Mouse (Mus musculus) hindbrain, embryonic 16.5 days (tissue): Measurements from ENCODE around the gene 4930556J24Rik. TPM values are rescaled to one million over a fixed set of nuclear protein-coding genes. Genes with fewer than 3 reads are reported as not detected.
"Not testable (repeated sequence)": the region's sequence is repeated elsewhere in the genome, so short reads cannot be mapped to it uniquely, and the experiment has no call there.

Experiments used
- ATAC-seq: fragments of 200-750 bp; cut with Nextera tagmentation; 2 replicates; pipeline ENCODE4 v1.8.0; 2017; ENCODE audit warnings: moderate TSS enrichment, moderate library complexity
- H3K27ac ChIP-seq: fragments of 300-500 bp; sonication (generic); 2 replicates; pipeline ENCODE4 v1.5.1; 2014; ENCODE audit warnings: low read depth, mild to moderate bottlenecking, control low read depth, low read length, moderate library complexity
- H3K27me3 ChIP-seq: fragments of 300-500 bp; sonication (generic); replicated peaks from 2 replicates; pipeline ENCODE4 v1.6.1; 2014; ENCODE audit warnings: low read length; ENCODE audit not compliant: control insufficient read depth, insufficient read depth
- H3K36me3 ChIP-seq: fragments of 300-500 bp; sonication (generic); 2 replicates; pipeline ENCODE4 v1.6.1; 2014; ENCODE audit warnings: mild to moderate bottlenecking, low read length, moderate library complexity, mixed read lengths; ENCODE audit not compliant: control insufficient read depth, insufficient read depth
- H3K4me1 ChIP-seq: fragments of 300-500 bp; sonication (generic); 2 replicates; pipeline ENCODE4 v1.6.1; 2014; ENCODE audit warnings: low read depth, low read length; ENCODE audit not compliant: control insufficient read depth, insufficient read depth
- H3K4me2 ChIP-seq: fragments of 300-500 bp; sonication (generic); 2 replicates; pipeline ENCODE4 v1.6.1; 2014; ENCODE audit warnings: mild to moderate bottlenecking, low read length, control low read depth, moderate library complexity
- H3K4me3 ChIP-seq: fragments of 300-500 bp; sonication (generic); 2 replicates; pipeline ENCODE4 v1.5.1; 2014; ENCODE audit warnings: mild to moderate bottlenecking, low read length, control low read depth, moderate library complexity
- H3K9ac ChIP-seq: fragments of 300-500 bp; sonication (generic); 2 replicates; pipeline ENCODE4 v1.6.1; 2014; ENCODE audit warnings: low read depth, mild to moderate bottlenecking, control low read depth, low read length, moderate library complexity
- H3K9me3 ChIP-seq: fragments of 300-500 bp; sonication (generic); 2 replicates; pipeline ENCODE4 v1.6.1; 2014; ENCODE audit warnings: mild to moderate bottlenecking, low read length, moderate library complexity; ENCODE audit not compliant: control insufficient read depth
- WGBS: fragments of 180-500 bp; shearing (Covaris S2); extraction: QIAGEN DNeasy Blood & Tissue Kit; methylation state at CpG from one replicate; pipeline ENCODE4 v1.1.7; 2014; 5-methylcytosine and 5-hydroxymethylcytosine counted together
- polyA plus RNA-seq: library from polyadenylated mRNA; unstranded; fragments of >200 nt; fragmentation: Nextera tagmentation; extraction: Ambion mirVana; gene quantifications from 2 replicates; pipeline ENCODE4 v1.2.1, GENCODE M21; 2015

The 4930556J24Rik gene
- polyA plus RNA-seq, 1 experiment from 2014 or later, result not detected

DNA sequence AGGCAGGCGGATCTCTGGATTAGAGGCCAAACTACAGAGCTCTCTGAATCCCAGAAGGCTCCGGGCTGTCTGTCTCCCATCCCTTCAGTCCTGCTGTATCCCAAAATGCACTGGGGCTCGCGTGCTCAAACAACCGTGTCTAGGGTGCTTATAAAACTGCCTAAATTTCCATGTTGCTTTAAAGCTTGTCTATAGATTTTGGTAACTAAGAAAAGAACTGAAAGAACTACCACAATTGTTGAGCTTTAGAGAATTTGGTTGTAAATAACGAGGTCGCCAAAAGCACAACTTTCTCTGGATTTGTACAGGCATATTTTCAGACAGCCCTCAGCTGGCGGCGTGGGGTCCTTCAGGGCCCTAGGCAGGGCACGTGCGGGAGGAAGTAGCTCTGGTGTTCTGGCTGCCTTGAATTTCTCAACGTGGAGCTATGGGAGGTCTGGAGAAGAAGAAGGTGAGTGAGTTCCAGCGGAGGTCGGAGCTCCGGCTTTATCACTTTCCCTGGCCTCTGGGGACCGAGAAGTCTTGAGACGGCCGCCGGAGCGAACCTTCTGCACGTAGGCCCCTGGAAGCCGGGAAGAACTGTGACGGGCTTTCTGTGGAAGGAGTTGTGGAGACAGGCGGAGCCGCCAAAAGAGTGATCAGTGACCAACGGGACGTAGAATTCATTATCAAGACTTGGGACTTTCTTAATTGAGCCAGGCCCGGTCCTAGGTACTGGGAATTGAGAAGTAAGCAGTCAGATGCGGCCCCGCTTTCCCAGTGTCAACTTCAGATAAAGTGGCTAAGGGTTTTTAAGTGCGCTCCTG is 12.8 kb downstream of the 4930556J24Rik start, which contains the start of gene Pes1:
Pes1 (plus strand) TSS at position 366 of the 806 bp plus-strand sequence.
- Histone ChIP-seq H3K36me3 (peaks cover 3% of the 10 kb centered on the region), H3K9me3 (no peaks in the 10 kb centered on the region), H3K27ac (peak within 1 kb of the TSS; percentile 55), H3K4me2 (peak within 1 kb of the TSS; percentile 63), H3K9ac (peak within 1 kb of the TSS; percentile 83), H3K4me3 (peak within 1 kb of the TSS; percentile 83), H3K4me1 (peaks cover 19% of the 10 kb centered on the region), H3K27me3 (no peaks in the 10 kb centered on the region)
- under 1% methylated on average over 31 of the region's 31 CpGs for WGBS
- ATAC-seq, result peak; percentile 96

DNA sequence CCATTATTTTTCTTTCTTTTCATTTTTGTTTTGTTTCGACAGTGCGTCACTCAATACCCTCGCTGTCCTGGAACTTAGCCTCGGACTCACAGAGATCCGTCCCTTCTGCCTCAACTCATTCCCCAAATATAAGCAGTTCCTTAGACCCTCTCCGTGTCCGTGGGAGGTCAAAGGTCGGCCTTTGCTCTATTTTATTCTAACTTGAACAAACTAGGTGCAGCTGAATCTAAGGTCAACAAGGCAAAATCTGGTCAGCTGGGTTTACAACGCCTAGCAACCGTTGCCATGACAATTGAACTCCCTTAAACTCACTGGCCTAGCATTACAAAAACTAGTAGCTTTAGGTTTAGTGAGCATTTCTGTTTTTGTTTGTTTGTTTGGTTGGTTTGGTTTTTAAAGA is 13.4 kb downstream of the 4930556J24Rik start:
- ATAC-seq, result peak; percentile 40
- Histone ChIP-seq H3K4me3 (peak overlapping the region; percentile 83), H3K4me1 (peaks cover 19% of the 10 kb centered on the region), H3K27me3 (no peaks in the 10 kb centered on the region), H3K36me3 (peaks cover 2% of the 10 kb centered on the region), H3K9me3 (no peaks in the 10 kb centered on the region), H3K27ac (peak overlapping the region; percentile 36), H3K9ac (peak overlapping the region; percentile 83; the same call in 1 of the 2 replicates), H3K4me2 (peak overlapping the region; percentile 63)
- 74% methylated on average over 10 of the region's 10 CpGs for WGBS

DNA sequence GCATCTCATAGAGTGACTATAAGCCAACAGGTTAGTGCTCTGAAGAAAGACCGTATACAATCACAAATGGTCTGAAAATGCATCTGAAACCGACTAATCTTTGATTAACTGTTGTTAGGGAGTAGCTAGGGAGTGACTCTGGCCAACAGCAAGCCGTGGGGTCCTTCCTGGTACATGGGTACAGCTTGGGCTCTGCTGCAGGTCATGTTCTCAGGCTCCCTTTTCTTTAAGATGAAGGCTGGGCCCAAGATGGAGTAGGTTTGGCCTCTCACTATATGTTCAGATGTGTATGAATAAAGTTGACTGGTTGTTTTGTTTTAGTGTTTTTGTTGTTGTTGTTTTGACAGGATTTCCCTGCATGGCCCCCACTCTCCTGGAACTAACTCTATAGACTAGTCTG is 14.8 kb downstream of the 4930556J24Rik start:
- no peaks in the 10 kb centered on the region for H3K9me3 ChIP-seq
- no peak for ATAC-seq
- H3K4me2 ChIP-seq, result no peak overlapping the region
- no peak overlapping the region for H3K4me3 ChIP-seq
- no peaks in the 10 kb centered on the region for H3K36me3 ChIP-seq
- no peak overlapping the region for H3K9ac ChIP-seq
- no peaks in the 10 kb centered on the region for H3K27me3 ChIP-seq
- 76% methylated on average over 3 of the region's 3 CpGs for WGBS
- H3K4me1 ChIP-seq, result peaks cover 19% of the 10 kb centered on the region
- H3K27ac ChIP-seq, result no peak overlapping the region

DNA sequence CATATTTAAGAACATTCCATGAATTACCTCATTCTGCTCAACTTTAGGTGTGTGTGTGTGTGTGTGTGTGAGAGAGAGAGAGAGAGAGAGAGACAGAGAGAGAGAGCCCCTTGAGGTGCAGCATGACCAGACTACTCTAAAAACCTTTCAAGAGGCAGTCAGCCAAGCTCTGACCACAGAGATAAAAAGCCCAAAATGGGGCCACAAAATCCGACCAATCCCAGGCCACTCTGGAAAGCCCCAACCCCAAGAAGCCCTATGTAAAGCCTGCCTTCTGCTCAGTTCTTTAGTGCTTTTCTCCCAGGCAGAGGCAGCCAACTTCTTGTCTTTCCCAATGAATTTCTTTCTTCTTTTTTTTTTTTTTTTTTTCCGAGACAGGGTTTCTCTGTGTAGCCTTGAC is 15.7 kb downstream of the 4930556J24Rik start:
- no peak overlapping the region for H3K4me2 ChIP-seq
- no peaks in the 10 kb centered on the region for H3K9me3 ChIP-seq
- no peak overlapping the region for H3K4me3 ChIP-seq
- no peaks in the 10 kb centered on the region for H3K36me3 ChIP-seq
- peaks cover 18% of the 10 kb centered on the region for H3K4me1 ChIP-seq
- no peaks in the 10 kb centered on the region for H3K27me3 ChIP-seq
- ATAC-seq, result no peak
- 57% methylated on average over 2 of the region's 2 CpGs for WGBS
- no peak overlapping the region for H3K9ac ChIP-seq
- H3K27ac ChIP-seq, result no peak overlapping the region

DNA sequence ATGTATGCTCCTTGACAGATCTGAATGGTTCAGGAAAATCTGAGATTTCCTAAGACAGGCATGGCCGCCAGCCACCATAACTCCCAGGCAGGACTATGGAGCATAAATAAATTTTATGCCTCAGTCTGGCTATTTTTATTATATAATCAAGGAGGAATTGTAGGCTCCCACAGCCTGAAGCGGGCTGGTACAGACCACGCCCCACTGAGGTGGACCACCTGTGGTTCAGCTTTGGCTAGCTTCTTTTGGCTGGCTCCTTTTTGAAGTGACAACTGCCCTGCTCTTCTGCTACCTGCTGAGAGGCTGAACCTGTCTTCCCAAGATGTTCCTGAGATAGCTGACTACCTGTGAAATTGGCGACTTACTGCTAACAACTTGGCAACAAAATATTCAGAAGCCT is 21.2 kb downstream of the 4930556J24Rik start:
- not testable (repeated sequence) for H3K27ac ChIP-seq, H3K4me1 ChIP-seq, H3K27me3 ChIP-seq, H3K9ac ChIP-seq, H3K9me3 ChIP-seq, H3K4me2 ChIP-seq, H3K36me3 ChIP-seq, ATAC-seq, H3K4me3 ChIP-seq
- 86% methylated on average over 4 of the region's 4 CpGs for WGBS

DNA sequence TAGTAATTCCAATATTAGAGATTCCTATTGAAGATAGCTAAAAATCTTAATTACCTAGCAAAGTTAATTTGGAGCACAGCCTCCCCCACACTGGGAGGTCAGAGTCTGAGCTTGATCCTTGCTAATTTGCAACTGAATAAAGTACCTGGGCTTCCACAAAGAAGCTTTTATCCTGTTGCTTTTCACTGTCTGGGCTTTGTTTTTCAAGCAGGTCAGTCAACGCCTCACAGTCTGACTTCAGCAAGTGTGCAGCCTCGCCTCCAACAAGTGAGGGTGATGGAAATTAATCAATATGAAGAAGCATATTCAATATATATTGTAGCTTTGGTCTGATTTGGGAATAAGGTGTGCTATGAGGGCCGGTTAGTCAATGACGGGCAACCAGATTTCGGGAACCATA is 21.7 kb downstream of the 4930556J24Rik start:
- 78% methylated on average over 5 of the region's 5 CpGs for WGBS
- H3K4me3 ChIP-seq, H3K36me3 ChIP-seq, H3K27me3 ChIP-seq, H3K9ac ChIP-seq, H3K4me1 ChIP-seq, H3K4me2 ChIP-seq, H3K27ac ChIP-seq, ATAC-seq, H3K9me3 ChIP-seq: not testable (repeated sequence)

DNA sequence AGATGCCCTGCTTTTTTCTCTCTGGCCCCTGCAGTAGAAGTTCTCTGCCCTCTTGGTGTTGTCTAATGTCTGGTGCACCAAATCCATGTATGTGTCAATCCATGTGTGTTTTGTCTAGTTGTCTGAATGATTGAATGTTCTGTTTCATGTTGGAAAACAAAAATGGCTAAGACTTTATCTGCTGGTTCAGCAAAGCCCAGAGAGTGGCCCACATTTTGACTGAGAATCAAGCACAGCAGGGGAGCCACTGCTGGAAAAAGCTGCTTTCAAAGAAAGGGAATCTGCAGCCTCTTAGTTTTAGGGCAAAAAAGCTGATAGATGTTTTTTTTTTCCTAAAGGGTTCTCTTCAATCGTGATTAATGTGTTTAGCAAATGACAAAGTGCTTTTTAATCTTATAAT is 30.2 kb downstream of the 4930556J24Rik start:
- H3K4me3 ChIP-seq, result no peak overlapping the region
- H3K36me3 ChIP-seq, result no peaks in the 10 kb centered on the region
- 6% methylated on average over 1 of the region's 1 CpGs for WGBS

DNA sequence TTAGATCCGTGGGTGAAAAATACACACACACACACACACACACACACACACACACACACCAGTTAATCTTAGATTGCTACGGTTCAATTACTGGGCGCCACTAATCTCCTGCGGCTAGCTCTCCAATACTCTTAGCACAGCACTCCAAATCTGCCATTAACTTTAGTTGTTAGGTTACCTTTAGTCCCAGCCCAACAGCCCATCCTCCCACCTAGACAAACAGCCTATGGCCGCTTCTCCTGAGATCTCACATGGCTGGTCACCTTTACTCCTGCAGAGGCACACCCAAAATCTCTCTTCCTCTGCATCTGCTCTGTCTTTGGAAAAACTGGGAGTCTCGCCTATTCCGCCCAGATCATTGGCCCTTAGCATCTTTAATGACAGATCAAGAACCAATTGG is 35.2 kb downstream of the 4930556J24Rik start:
- Histone ChIP-seq H3K9ac (no peak overlapping the region), H3K9me3 (no peaks in the 10 kb centered on the region), H3K4me2 (no peak overlapping the region), H3K27me3 (no peaks in the 10 kb centered on the region), H3K27ac (no peak overlapping the region), H3K36me3 (no peaks in the 10 kb centered on the region), H3K4me1 (no peaks in the 10 kb centered on the region), H3K4me3 (no peak overlapping the region)
- ATAC-seq, result no peak
- WGBS, result 88% methylated on average over 7 of the region's 7 CpGs

More for the DNA sequence above, 30.2 kb downstream of the 4930556J24Rik start:
- H3K4me1 ChIP-seq, result no peaks in the 10 kb centered on the region
- H3K27ac ChIP-seq, result no peak overlapping the region
- H3K4me2 ChIP-seq, result no peak overlapping the region
- no peak for ATAC-seq
- H3K9ac ChIP-seq, result no peak overlapping the region
- no peaks in the 10 kb centered on the region for H3K27me3 ChIP-seq
- no peaks in the 10 kb centered on the region for H3K9me3 ChIP-seq

DNA sequence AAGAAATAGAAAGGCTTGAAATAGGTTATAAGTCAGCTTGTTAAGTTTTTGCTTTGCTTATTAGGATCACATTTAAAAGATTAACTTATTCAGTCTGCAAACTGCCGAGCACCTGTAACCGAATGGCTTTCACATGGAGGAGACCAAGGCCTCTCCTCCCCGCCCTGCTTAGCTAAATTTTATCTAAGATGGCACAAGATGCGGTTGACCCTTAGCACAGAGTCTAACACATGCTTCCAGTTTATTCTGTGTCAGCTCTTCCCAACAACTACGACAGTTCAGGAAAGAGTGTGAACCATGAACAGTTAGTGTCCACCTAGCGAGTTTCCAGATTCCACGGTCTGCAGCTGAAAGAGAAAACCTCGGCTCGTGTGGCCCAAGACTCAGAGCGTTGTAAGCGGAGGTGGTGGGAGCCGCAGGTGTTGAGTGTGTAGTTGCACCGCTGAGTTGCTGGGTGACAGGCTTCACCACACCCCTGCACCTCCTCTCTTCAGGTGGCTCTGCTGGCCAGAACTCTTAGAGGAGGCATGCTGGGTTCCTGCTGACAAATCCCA is 39.2 kb downstream of the 4930556J24Rik start:
- Histone ChIP-seq H3K4me3 (no peak overlapping the region), H3K9me3 (no peaks in the 10 kb centered on the region), H3K36me3 (no peaks in the 10 kb centered on the region)

More for the DNA sequence above, 39.2 kb downstream of the 4930556J24Rik start:
- H3K4me1 ChIP-seq, result no peaks in the 10 kb centered on the region
- H3K27ac ChIP-seq, result no peak overlapping the region
- no peaks in the 10 kb centered on the region for H3K27me3 ChIP-seq
- no peak overlapping the region for H3K4me2 ChIP-seq
- H3K9ac ChIP-seq, result no peak overlapping the region
- no peak for ATAC-seq
- WGBS, result 82% methylated on average over 13 of the region's 13 CpGs
